Mouse (Mus musculus) heart, embryonic 16.5 days (tissue): Measurements from ENCODE around the gene Ostm1. TPM values are rescaled to one million over a fixed set of nuclear protein-coding genes. Genes with fewer than 3 reads are reported as not detected.

ENCODE experiments used
- ATAC-seq: fragments of 200-750 bp; cut with Nextera tagmentation; replicated peaks from 2 replicates; pipeline ENCODE4 v1.8.0; 2017; ENCODE audit warnings: moderate number of reproducible peaks; ENCODE audit not compliant: insufficient read depth, low FRiP score; ENCODE audit errors: extremely low read depth
- H3K27ac ChIP-seq: fragments of 300-500 bp; sonication (generic); 2 replicates; pipeline ENCODE4 v1.5.1; 2014; ENCODE audit warnings: mild to moderate bottlenecking, low read length, control low read depth, moderate library complexity
- H3K27me3 ChIP-seq: fragments of 300-500 bp; sonication (generic); 2 replicates; pipeline ENCODE4 v1.6.1; 2014; ENCODE audit warnings: low read length, mixed read lengths; ENCODE audit not compliant: control insufficient read depth, insufficient read depth
- H3K36me3 ChIP-seq: fragments of 300-500 bp; sonication (generic); 2 replicates; pipeline ENCODE4 v1.6.1; 2014; ENCODE audit not compliant: control insufficient read depth, insufficient read depth
- H3K4me1 ChIP-seq: fragments of 300-500 bp; sonication (generic); 2 replicates; pipeline ENCODE4 v1.6.1; 2014; ENCODE audit warnings: low read length, mixed read lengths; ENCODE audit not compliant: control insufficient read depth, insufficient read depth
- H3K4me2 ChIP-seq: fragments of 300-500 bp; sonication (generic); 2 replicates; pipeline ENCODE4 v1.6.1; 2014; ENCODE audit warnings: low read depth, mild to moderate bottlenecking, control low read depth, low read length
- H3K4me3 ChIP-seq: fragments of 300-500 bp; sonication (generic); 2 replicates; pipeline ENCODE4 v1.5.1; 2014; ENCODE audit warnings: mild to moderate bottlenecking, control low read depth, low read length
- H3K9ac ChIP-seq: fragments of 300-500 bp; sonication (generic); 2 replicates; pipeline ENCODE4 v1.6.1; 2014; ENCODE audit warnings: low read length, control low read depth
- H3K9me3 ChIP-seq: fragments of 300-500 bp; sonication (generic); replicated peaks from 2 replicates; pipeline ENCODE4 v1.6.1; 2016; ENCODE audit warnings: low read length; ENCODE audit not compliant: control insufficient read depth
- WGBS: fragments of 180-500 bp; shearing (Covaris S2); extraction: QIAGEN DNeasy Blood & Tissue Kit; methylation state at CpG from one replicate; pipeline ENCODE4 v1.1.7; 2014; 5-methylcytosine and 5-hydroxymethylcytosine counted together
- polyA plus RNA-seq: library from polyadenylated mRNA; unstranded; fragments of >200 nt; fragmentation: Nextera tagmentation; extraction: Ambion mirVana; gene quantifications from 2 replicates; pipeline ENCODE4 v1.2.1, GENCODE M21; 2015

The Ostm1 gene
- polyA plus RNA-seq: 17.6 and 24.0 TPM in 2 replicates

- H3K36me3 ChIP-seq: no peaks in the 10 kb centered on the region
- no peak for ATAC-seq
- H3K9me3 ChIP-seq: no peaks in the 10 kb centered on the region
- H3K27me3 ChIP-seq: peaks cover 82% of the 10 kb centered on the region
- WGBS: under 1% methylated on average over 43 of the region's 43 CpGs
- H3K9ac ChIP-seq: no peak within 1 kb of the TSS
- H3K4me2 ChIP-seq: peak within 1 kb of the TSS; percentile 41
- no peak within 1 kb of the TSS for H3K27ac ChIP-seq
- H3K4me1 ChIP-seq: peaks cover 19% of the 10 kb centered on the region; the same call in 1 of the 2 replicates
- peak within 1 kb of the TSS; percentile 36 for H3K4me3 ChIP-seq
Measured at GRCm38 (mm10) chr10:42583157-42583872, at the start of gene Ostm1, which contains the start of gene Nr2e1. Ostm1 (plus strand) TSS chr10:42583822. Nr2e1 (minus strand) TSS chr10:42583632.

DNA sequence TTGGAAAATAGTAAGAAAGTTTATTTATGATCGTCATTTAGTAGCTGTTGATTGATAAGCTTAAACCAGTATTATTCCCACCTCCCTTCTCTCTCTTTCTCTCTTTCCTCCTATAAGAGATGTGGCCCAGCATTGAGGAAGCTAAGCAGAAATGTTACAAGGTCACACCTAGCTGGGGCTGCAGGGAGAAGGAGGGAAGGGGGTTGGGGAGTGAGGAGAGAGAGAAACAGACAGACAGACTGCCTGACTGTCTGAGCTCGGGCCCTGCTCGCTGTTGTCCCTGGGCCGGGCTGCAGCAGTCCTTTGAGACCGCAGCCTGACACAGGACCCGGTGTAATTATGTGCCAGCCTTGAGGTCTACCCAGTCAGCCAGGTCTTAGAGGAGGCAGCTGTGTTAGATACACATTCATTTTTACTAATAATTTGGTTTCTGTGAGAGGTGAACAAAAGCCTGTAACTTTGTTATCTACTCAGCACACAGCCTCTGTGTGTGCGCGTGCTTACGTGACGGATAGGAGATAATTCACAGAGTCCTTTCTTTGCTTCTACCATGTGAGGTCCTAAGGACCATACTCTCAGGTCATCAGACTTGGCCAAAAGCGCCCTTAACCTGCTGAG lies 49.7 kb upstream of the Ostm1 start:
- Histone ChIP-seq H3K9me3 (no peaks in the 10 kb centered on the region), H3K9ac (no peak overlapping the region), H3K4me3 (no peak overlapping the region), H3K4me1 (no peaks in the 10 kb centered on the region), H3K36me3 (peaks cover 31% of the 10 kb centered on the region), H3K27ac (no peak overlapping the region), H3K4me2 (no peak overlapping the region), H3K27me3 (no peaks in the 10 kb centered on the region)
- no peak for ATAC-seq
- WGBS: 82% methylated on average over 11 of the region's 11 CpGs

DNA sequence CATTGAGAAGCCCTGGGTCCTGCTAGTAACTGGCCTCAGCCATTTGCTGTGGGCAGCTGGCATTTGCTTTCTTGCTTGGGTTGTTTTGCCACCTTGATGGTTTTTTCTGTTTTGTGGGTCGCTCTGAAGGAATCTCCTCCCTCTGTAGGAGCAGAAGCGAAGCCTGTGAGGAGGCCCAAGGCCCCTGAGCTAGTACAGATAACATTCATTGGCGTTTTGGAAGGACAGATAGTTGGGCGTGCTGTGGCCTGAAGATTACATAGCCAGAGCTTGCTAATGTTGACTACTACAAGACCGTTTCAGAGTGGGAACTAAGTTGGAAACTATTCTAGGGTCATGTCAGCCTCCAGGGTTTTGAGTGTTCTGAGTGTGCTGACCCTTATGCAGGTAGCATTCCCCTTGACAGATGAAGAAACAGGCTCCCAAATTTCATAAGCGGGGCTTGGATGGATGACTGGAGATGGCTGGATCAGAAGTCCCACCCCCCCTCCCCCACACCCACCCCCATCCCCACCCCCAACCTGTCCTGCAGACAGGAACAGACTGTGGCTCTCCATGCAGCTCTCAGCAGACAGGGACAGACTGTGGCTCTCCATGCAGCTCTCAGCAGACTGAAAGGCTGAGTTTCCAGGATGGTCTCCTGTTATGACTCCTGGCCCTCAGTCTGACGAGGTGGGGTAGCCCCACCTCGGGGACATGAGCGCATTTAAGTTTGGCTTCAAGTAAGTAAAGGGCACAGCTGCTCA lies 45.9 kb upstream of the Ostm1 start:
- Histone ChIP-seq H3K4me2 (no peak overlapping the region), H3K4me3 (no peak overlapping the region), H3K36me3 (peaks cover 14% of the 10 kb centered on the region), H3K27me3 (no peaks in the 10 kb centered on the region), H3K9me3 (no peaks in the 10 kb centered on the region), H3K4me1 (no peaks in the 10 kb centered on the region), H3K27ac (no peak overlapping the region), H3K9ac (no peak overlapping the region)
- ATAC-seq: no peak
- WGBS: 56% methylated on average over 9 of the region's 9 CpGs

DNA sequence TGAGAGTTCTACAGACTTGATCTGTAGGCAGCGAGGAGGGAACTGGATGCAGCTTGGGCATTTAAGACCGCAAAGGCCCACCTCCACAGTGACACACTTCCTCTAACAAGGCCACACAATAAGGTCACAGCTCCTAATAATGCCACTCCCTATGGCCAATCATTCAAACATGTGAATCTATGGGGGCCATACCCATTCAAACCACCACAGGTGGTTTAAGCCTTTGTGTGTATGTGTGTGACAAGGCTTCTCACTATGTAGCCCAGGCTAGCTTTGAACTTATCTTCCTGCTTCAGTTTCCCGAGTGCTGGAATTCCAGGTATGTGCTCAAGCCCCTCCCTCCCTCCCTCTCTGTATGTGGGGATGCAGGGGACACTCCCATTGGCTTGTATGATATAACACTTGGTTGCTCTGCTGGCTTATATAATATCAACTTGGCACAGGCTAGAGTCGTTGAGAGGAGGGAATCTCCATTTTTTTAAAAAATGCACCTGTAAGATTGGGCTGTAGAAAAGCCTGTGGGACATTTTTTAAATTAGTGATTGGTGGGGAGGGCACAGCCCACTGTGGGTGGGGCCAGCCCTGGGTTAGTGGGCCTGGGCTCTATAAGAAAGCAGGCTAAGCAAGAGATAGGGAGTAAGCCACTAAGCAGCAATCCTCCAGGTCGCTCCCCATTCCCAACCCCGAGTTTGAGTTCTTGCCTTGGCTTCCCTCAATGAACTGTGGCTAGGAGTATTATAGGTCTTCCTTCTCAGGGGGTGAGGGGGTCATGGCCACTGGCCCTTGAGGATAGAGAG lies 37.7 kb upstream of the Ostm1 start:
- no peak overlapping the region for H3K4me2 ChIP-seq

DNA sequence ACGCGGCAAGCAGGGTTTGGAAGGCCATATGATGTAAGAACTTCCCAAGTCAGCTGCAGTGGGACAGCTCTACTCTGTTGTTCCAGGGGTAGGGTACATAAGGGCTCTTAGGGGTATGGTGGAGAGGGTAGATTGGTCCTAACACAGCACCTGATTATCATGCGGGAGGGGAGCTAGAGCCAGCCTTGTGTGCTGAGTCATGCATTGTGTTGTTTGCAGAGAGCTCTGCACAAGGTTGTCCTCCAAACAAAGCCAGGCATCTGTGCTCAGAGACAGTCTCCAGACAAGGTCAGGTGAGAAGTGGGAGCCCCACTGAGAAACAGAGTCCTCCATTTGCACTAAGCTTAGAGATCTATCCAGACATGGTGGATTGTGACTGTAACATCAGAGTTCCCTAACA lies 37.1 kb upstream of the Ostm1 start:
- Histone ChIP-seq H3K27ac (no peak overlapping the region), H3K27me3 (no peaks in the 10 kb centered on the region), H3K9me3 (no peaks in the 10 kb centered on the region), H3K4me3 (no peak overlapping the region), H3K36me3 (no peaks in the 10 kb centered on the region), H3K9ac (no peak overlapping the region), H3K4me2 (no peak overlapping the region), H3K4me1 (no peaks in the 10 kb centered on the region)
- ATAC-seq: no peak
- WGBS: 89% methylated on average over 3 of the region's 3 CpGs

More for the DNA sequence above, 37.7 kb upstream of the Ostm1 start:
- Histone ChIP-seq H3K27ac (no peak overlapping the region), H3K36me3 (no peaks in the 10 kb centered on the region), H3K4me1 (no peaks in the 10 kb centered on the region), H3K9me3 (no peaks in the 10 kb centered on the region), H3K9ac (no peak overlapping the region), H3K27me3 (no peaks in the 10 kb centered on the region), H3K4me3 (no peak overlapping the region)
- ATAC-seq: no peak
- 66% methylated on average over 6 of the region's 6 CpGs for WGBS

DNA sequence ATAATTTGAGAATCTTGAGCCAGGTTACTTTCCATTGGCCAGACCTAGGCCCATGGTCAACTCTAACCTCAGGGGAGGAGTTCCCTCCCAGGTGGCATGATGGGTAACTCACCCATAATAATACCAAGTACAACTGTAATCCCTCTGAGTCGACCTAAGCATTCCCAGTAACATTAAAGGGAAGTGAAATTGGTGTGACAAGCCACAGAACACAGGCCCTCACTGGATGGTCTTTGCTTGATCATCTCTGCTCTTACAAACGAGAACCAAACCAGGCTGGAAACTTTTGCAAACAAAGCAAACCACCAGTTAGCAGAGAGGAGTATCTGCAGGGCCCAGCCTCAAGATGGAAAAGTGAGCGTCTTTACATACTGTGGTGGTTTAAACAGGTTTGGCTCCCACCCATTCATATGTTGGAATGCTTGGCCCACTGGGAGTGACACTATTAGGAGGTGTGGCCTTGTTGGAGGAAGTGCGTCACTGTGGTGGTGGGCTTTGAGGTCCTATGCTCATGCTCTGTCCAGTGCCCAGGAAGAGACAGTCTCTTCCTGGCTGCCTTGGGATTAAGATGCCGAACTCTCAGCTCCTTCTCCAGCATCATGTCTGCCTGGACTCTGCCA lies 23.9 kb upstream of the Ostm1 start:
- WGBS: 66% methylated on average over 5 of the region's 5 CpGs
- H3K4me2 ChIP-seq: no peak overlapping the region

GRCm38 (mm10) chr10:42562272-42562671 lies 21.4 kb upstream of the Ostm1 start:
- no peaks in the 10 kb centered on the region for H3K4me1 ChIP-seq
- H3K9ac ChIP-seq: no peak overlapping the region
- no peak overlapping the region for H3K4me3 ChIP-seq
- no peaks in the 10 kb centered on the region for H3K36me3 ChIP-seq
- no peak for ATAC-seq
- peaks cover 25% of the 10 kb centered on the region for H3K27me3 ChIP-seq
- H3K4me2 ChIP-seq: no peak overlapping the region
- no peaks in the 10 kb centered on the region for H3K9me3 ChIP-seq
- H3K27ac ChIP-seq: no peak overlapping the region
- WGBS: 2% methylated on average over 12 of the region's 12 CpGs

More for the DNA sequence above, 23.9 kb upstream of the Ostm1 start:
- no peaks in the 10 kb centered on the region for H3K9me3 ChIP-seq
- H3K4me1 ChIP-seq: no peaks in the 10 kb centered on the region
- H3K9ac ChIP-seq: no peak overlapping the region
- ATAC-seq: no peak
- peaks cover 5% of the 10 kb centered on the region; the same call in 1 of the 2 replicates for H3K27me3 ChIP-seq
- no peaks in the 10 kb centered on the region for H3K36me3 ChIP-seq
- H3K4me3 ChIP-seq: no peak overlapping the region
- no peak overlapping the region for H3K27ac ChIP-seq

GRCm38 (mm10) chr10:42572567-42572966 lies 11.1 kb upstream of the Ostm1 start:
- no peak overlapping the region; the same call in 1 of the 2 replicates for H3K4me3 ChIP-seq
- no peak overlapping the region for H3K27ac ChIP-seq
- H3K27me3 ChIP-seq: peaks cover 81% of the 10 kb centered on the region
- no peak for ATAC-seq
- no peak overlapping the region for H3K4me2 ChIP-seq
- no peak overlapping the region for H3K9ac ChIP-seq
- no peaks in the 10 kb centered on the region for H3K9me3 ChIP-seq
- H3K36me3 ChIP-seq: no peaks in the 10 kb centered on the region
- no peaks in the 10 kb centered on the region for H3K4me1 ChIP-seq
- WGBS: 1% methylated on average over 20 of the region's 20 CpGs
